Mouse (Mus musculus) E14TG2a.4 (cell line): Measurements from ENCODE around the gene Chst2.

ENCODE experiments used
- H3K27me3 ChIP-seq: 2 replicates; pipeline ENCODE4 v1.6.1; 2014; ENCODE audit warnings: low read length, control low read depth; ENCODE audit not compliant: insufficient read depth
- H3K36me3 ChIP-seq: 2 replicates; pipeline ENCODE4 v1.6.1; 2014; ENCODE audit warnings: low read length, control low read depth; ENCODE audit not compliant: insufficient read depth
- H3K4me1 ChIP-seq: replicated peaks from 2 replicates; pipeline ENCODE4 v1.6.1; 2014; ENCODE audit warnings: low read depth, low read length, control low read depth
- H3K4me3 ChIP-seq: replicated peaks from 2 replicates; pipeline ENCODE4 v1.5.1; 2014; ENCODE audit warnings: mild to moderate bottlenecking, low read length
- H3K9me3 ChIP-seq: 2 replicates; pipeline ENCODE4 v1.6.1; 2014; ENCODE audit warnings: low read length, control low read depth
- CTCF ChIP-seq: conservative IDR thresholded peaks from 2 replicates; pipeline ENCODE4 v1.5.1; 2014; ENCODE audit warnings: low read length
- NANOG ChIP-seq: IDR thresholded peaks from 2 replicates; pipeline ENCODE4 v1.6.1; 2014; ENCODE audit warnings: borderline replicate concordance, low read length, mixed read lengths
- POU5F1 ChIP-seq: IDR thresholded peaks from 2 replicates; pipeline ENCODE4 v1.6.1; 2014; ENCODE audit warnings: low read length, borderline replicate concordance

The Chst2 gene

DNA sequence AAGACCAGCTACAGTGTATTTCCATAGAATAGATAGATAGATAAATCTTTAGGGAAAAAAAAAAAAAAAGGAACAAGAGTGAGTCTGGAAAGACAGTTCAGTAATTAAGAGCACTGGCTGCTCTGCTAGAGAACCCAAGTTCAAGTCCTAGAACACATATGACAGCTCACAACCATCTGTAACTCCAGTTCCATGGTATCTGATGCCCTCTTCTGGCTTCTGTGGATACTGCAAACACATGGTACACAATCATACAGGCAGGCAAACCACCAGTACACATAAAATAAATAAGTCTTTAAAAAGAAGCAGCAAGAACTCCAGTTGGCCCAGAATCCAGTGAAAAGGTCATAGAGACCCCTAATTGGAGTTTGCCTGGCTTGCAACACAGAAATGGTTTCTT lies 7.4 kb upstream of the Chst2 start:
- H3K36me3 ChIP-seq, result no peaks in the 10 kb centered on the region
- no peaks in the 10 kb centered on the region for H3K4me1 ChIP-seq
- H3K27me3 ChIP-seq, result peaks cover 27% of the 10 kb centered on the region
- TF ChIP-seq POU5F1, result no peak
- no peak for TF ChIP-seq NANOG
- TF ChIP-seq CTCF, result peak; percentile 47
- H3K9me3 ChIP-seq, result no peaks in the 10 kb centered on the region
- H3K4me3 ChIP-seq, result no peak overlapping the region

DNA sequence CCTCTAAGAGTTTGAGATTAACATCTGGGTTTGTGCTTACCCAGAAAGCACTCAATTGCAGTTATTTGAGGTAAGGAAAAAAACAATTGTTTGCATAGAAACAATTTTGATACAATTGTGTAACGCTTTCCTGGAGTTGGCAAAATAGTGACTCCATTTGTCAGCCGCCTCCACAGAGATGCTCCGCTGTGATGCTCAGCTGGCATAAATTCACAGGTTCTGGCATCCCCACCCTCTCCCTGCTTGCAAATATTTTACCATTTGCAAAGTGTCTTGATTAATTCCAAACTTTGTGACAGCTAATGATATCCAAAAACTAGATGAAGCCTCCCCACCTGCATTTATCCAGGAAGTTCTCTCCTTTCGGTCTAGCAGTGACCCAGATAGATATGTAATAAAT lies 5.5 kb upstream of the Chst2 start:
- no peak for TF ChIP-seq POU5F1
- TF ChIP-seq CTCF, result no peak
- TF ChIP-seq NANOG, result no peak
- peaks cover 10% of the 10 kb centered on the region for H3K4me1 ChIP-seq
- peaks cover 43% of the 10 kb centered on the region for H3K27me3 ChIP-seq
- no peak overlapping the region for H3K4me3 ChIP-seq
- no peaks in the 10 kb centered on the region for H3K36me3 ChIP-seq
- H3K9me3 ChIP-seq, result no peaks in the 10 kb centered on the region

- TF ChIP-seq NANOG (no peak), CTCF (no peak), POU5F1 (no peak)
- Histone ChIP-seq H3K36me3 (no peaks in the 10 kb centered on the region), H3K4me1 (peaks cover 21% of the 10 kb centered on the region), H3K27me3 (peaks cover 83% of the 10 kb centered on the region), H3K9me3 (no peaks in the 10 kb centered on the region), H3K4me3 (peak overlapping the region; percentile 86)
Measured at GRCm38 (mm10) chr9:95407586-95408220, 1.2 kb upstream of the Chst2 start.

GRCm38 (mm10) chr9:95405946-95406570 lies 464 bp downstream of the Chst2 start:
- Histone ChIP-seq H3K36me3 (no peaks in the 10 kb centered on the region), H3K4me1 (peaks cover 21% of the 10 kb centered on the region), H3K4me3 (peak overlapping the region; percentile 86), H3K9me3 (no peaks in the 10 kb centered on the region), H3K27me3 (peaks cover 82% of the 10 kb centered on the region)
- TF ChIP-seq NANOG, result no peak
- TF ChIP-seq CTCF, result no peak

DNA sequence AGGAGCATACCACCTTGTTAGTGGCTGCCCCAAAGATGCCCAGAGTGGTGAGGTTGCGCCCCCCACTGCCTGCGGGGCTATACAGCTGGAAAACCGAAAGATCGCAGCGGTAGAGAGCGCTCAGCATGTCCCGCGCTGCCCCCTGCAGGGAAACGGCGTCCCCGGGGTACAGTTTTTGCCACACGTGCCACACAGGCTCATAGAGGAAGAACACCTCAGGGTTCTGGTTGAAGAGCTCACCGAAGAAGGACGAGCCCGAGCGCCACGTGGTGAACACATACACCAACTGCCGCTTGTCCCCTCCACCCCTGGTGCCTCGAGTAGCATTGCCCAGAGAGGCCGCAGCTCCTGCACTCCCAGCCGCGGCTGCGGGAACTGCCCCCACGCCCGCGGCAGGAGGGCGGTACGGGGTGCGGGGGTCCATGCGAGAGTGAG lies 994 bp downstream of the Chst2 start:
- Histone ChIP-seq H3K4me1 (peaks cover 21% of the 10 kb centered on the region), H3K36me3 (no peaks in the 10 kb centered on the region), H3K27me3 (peaks cover 77% of the 10 kb centered on the region), H3K4me3 (peak overlapping the region; percentile 86), H3K9me3 (no peaks in the 10 kb centered on the region)
- TF ChIP-seq POU5F1 (no peak), NANOG (no peak), CTCF (0 out of 2 replicates have a peak, but pooled peaks have one; percentile 4)

DNA sequence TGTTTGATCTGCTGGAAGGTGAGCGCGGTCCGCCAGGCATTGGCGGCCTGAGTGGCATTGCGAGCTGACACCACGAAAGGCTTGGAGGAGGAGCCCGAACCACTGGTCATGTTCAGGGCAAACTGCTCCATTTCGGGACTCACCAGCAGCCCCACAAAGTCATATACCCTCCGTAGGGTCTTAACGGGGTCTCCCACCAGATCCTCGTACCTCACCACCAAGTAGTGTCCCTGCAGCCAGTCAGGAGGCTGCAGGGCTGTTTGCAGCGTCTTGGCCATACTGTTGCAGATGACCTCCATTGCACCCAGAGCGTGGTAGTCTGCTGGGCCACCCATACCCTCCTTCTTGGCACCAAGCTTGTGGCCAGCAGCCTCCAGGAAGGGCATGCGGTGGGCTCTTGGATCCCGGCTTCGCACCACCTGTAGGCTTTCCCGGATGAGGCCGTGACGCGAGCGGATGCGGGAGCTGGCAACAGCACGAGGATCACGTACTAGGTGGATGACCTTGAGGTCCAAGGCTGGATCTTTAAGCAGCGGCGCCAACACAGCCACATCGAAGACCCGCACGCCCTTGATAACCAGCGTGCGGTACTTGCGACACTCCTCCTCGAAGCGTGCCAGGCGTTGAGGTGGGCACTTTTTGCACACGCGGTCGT lies 1.6 kb downstream of the Chst2 start:
- Histone ChIP-seq H3K9me3 (no peaks in the 10 kb centered on the region), H3K4me3 (peak overlapping the region; percentile 86), H3K4me1 (peaks cover 21% of the 10 kb centered on the region), H3K36me3 (no peaks in the 10 kb centered on the region), H3K27me3 (peaks cover 72% of the 10 kb centered on the region)
- TF ChIP-seq NANOG (no peak), POU5F1 (no peak), CTCF (no peak)

DNA sequence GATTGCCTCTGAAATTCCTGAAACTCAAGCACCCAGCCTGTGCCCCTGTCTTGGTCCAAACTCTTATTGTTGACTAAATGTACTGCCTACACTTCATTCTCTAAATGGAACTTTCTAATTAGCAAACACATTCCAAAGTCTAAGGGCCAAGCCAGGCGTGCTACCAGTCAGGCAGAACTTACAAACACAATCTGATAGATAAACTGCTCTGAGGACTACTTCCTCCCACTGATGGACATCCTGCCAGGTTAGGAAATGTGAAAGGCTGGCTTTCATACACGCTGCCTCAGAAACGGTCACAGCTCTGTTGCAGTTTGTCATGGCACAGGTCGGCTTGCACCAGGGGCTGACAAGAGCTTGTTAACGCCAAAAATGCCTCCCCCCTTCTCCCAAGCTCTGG lies 4.8 kb downstream of the Chst2 start:
- H3K4me1 ChIP-seq, result peaks cover 11% of the 10 kb centered on the region
- H3K36me3 ChIP-seq, result no peaks in the 10 kb centered on the region
- TF ChIP-seq POU5F1 (no peak), NANOG (no peak), CTCF (no peak)
- no peak overlapping the region for H3K4me3 ChIP-seq
- H3K9me3 ChIP-seq, result no peaks in the 10 kb centered on the region
- H3K27me3 ChIP-seq, result peaks cover 55% of the 10 kb centered on the region

GRCm38 (mm10) chr9:95392011-95392410 lies 14.5 kb downstream of the Chst2 start:
- no peaks in the 10 kb centered on the region for H3K9me3 ChIP-seq
- TF ChIP-seq CTCF, result no peak
- TF ChIP-seq NANOG, result no peak
- no peak for TF ChIP-seq POU5F1
- H3K4me1 ChIP-seq, result no peaks in the 10 kb centered on the region
- H3K27me3 ChIP-seq, result peaks cover 6% of the 10 kb centered on the region; the same call in 1 of the 2 replicates
- no peaks in the 10 kb centered on the region for H3K36me3 ChIP-seq
- no peak overlapping the region for H3K4me3 ChIP-seq
